Mouse (Mus musculus) spleen, adult 2 months (tissue): ENCODE measurements around the gene Fam20a.

ENCODE experiments used
- CTCF ChIP-seq: fragments of 200-500 bp; IDR thresholded peaks from 2 replicates; pipeline ENCODE4 v1.5.1; 2011; ENCODE audit warnings: mild to moderate bottlenecking, inconsistent platforms; ENCODE audit not compliant: insufficient read depth, insufficient read length, insufficient replicate concordance; ENCODE audit errors: extremely low read depth
- POLR2A ChIP-seq: fragments of 200-500 bp; IDR thresholded peaks from 2 replicates; pipeline ENCODE4 v1.6.1; 2011; ENCODE audit warnings: low read depth, low read length, inconsistent platforms

DNA sequence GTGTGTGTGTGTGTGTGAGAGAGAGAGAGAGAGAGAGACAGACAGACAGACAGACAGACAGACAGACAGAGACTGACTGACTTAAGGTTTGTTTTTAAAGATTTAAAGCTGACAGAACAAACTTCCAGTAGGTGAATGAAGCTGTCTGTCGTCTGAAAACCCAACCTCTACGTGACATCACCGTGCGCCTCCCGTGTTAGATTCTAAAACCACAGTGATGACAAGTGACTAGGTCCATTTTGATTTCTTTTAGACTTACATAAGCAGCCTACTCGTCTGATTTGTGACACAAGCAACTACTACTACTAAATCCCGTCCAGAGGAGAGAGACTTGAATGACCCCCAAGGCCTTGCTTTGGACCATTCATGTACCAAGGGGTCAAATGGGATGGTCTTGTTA, 48.3 kb downstream of the Fam20a start:
- TF ChIP-seq POLR2A, result no peak
- no peak for TF ChIP-seq CTCF
